Mouse (Mus musculus): Measurements from ENCODE around the gene Fam71e1.

DNA sequence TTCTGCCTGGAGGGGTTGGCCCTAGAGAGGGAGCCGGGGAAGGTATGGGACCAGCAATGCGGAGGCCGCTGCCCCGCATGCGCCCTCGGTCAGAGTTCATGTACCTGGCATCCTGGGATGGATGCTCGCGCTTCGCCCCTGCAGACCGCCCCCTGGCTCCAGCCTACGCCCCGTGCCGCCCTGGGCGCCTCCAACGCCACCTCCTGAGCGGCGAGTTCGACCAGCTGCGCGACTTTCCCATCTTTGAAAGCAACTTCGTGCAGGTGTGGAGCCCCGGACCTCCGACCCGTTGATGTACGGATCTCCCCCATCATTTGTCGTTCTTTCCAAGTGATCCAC, 359 bp downstream of the Fam71e1 start:
- TF ChIP-seq CTCF (conservative IDR thresholded peaks at IDR 0.05; ENCODE audit: low read length) (no peak), POU5F1 (IDR thresholded peaks at IDR 0.05; ENCODE audit: borderline replicate concordance, low read length) (no peak)
